Mouse (Mus musculus) embryonic fibroblast, embryonic 13.5 days (primary cell): ENCODE results near the gene Pla2g2d. TPM values are rescaled to one million over a fixed set of nuclear protein-coding genes. Genes with fewer than 3 reads are reported as not detected.
"Not testable (repeated sequence)": the region's sequence is repeated elsewhere in the genome, so short reads cannot be mapped to it uniquely, and the experiment has no call there.

Experiments
- H3K27ac ChIP-seq: 2 replicates; pipeline ENCODE4 v1.5.1; 2012; ENCODE audit warnings: low read length, control low read depth, inconsistent platforms; ENCODE audit not compliant: insufficient read depth
- H3K4me1 ChIP-seq: 2 replicates; pipeline ENCODE4 v1.6.1; 2011; ENCODE audit warnings: low read length; ENCODE audit not compliant: control insufficient read depth, insufficient read depth
- H3K4me3 ChIP-seq: 2 replicates; pipeline ENCODE4 v1.5.1; 2011; ENCODE audit warnings: mild to moderate bottlenecking, control low read depth, low read length; ENCODE audit not compliant: insufficient read depth
- CTCF ChIP-seq: IDR thresholded peaks from 2 replicates; pipeline ENCODE4 v1.5.1; 2011; ENCODE audit warnings: mild to moderate bottlenecking, control low read depth, low read length, moderate library complexity, borderline replicate concordance; ENCODE audit not compliant: insufficient read depth
- POLR2A ChIP-seq: IDR thresholded peaks from 2 replicates; pipeline ENCODE4 v1.6.1; 2011; ENCODE audit warnings: low read depth, mild to moderate bottlenecking, control low read depth, low read length, moderate library complexity
- polyA plus RNA-seq: library from polyadenylated mRNA; stranded (reverse); fragments of >200 nt; gene quantifications from 2 replicates; pipeline ENCODE4 v1.2.4, GENCODE M21; 2011; ENCODE audit warnings: low read depth; ENCODE audit not compliant: missing spikeins, insufficient read length

Pla2g2d gene
- polyA plus RNA-seq, 1 experiment = not detected

GRCm38 (mm10) chr4:138821036-138821435 lies 45.5 kb downstream of the Pla2g2d start:
- no peaks in the 10 kb centered on the region for H3K4me1 ChIP-seq

GRCm38 (mm10) chr4:138824161-138824560 lies 48.6 kb downstream of the Pla2g2d start:
- H3K4me1 ChIP-seq, H3K27ac ChIP-seq, H3K4me3 ChIP-seq: not testable (repeated sequence)

More at GRCm38 (mm10) chr4:138821036-138821435, 45.5 kb downstream of the Pla2g2d start:
- Histone ChIP-seq H3K4me3 (no peak overlapping the region), H3K27ac (no peak overlapping the region)
- no peak for TF ChIP-seq CTCF
- TF ChIP-seq POLR2A = no peak

GRCm38 (mm10) chr4:138824660-138825059 lies 49.1 kb downstream of the Pla2g2d start:
- Histone ChIP-seq H3K4me1 (no peaks in the 10 kb centered on the region), H3K4me3 (no peak overlapping the region), H3K27ac (no peak overlapping the region)
- TF ChIP-seq POLR2A (no peak), CTCF (no peak)

GRCm38 (mm10) chr4:138825751-138826567 lies 50.4 kb downstream of the Pla2g2d start:
- Histone ChIP-seq H3K27ac (no peak overlapping the region), H3K4me1 (no peaks in the 10 kb centered on the region), H3K4me3 (no peak overlapping the region)
- TF ChIP-seq POLR2A (no peak), CTCF (no peak)

- no peak for TF ChIP-seq CTCF
- TF ChIP-seq POLR2A = no peak
- Histone ChIP-seq H3K4me3 (no peak overlapping the region), H3K27ac (no peak overlapping the region), H3K4me1 (no peaks in the 10 kb centered on the region)
These were observed 51.6 kb downstream of the Pla2g2d start for GRCm38 (mm10) chr4:138827147-138827546.

Other genes starting within 250 kb of the Pla2g2d start
- gene Vwa5b1, start 139.9 kb upstream of the Pla2g2d start, polyA plus RNA-seq = not detected in 2 replicates
- not detected in 2 replicates for gene Pla2g2c, start 50.9 kb upstream of the Pla2g2d start, polyA plus RNA-seq
- not detected in 2 replicates for gene Ubxn10, start 38.6 kb upstream of the Pla2g2d start, polyA plus RNA-seq
- gene Pla2g2f, start 18.1 kb upstream of the Pla2g2d start, polyA plus RNA-seq = not detected in 2 replicates
- gene Pla2g5, start 87.7 kb downstream of the Pla2g2d start, polyA plus RNA-seq = not detected in 2 replicates
- not detected in 2 replicates for gene Gm13030, start 98.2 kb downstream of the Pla2g2d start, polyA plus RNA-seq
- gene Pla2g2e, start 102.2 kb downstream of the Pla2g2d start, polyA plus RNA-seq = 0.61 TPM in 1 of 2 replicates, not detected in the other
- 8.9 and 9.2 TPM in 2 replicates for gene Otud3, start 138.2 kb downstream of the Pla2g2d start, polyA plus RNA-seq
- gene Rnf186, start 191.4 kb downstream of the Pla2g2d start, polyA plus RNA-seq = not detected in 2 replicates
- gene Tmco4, start 197.2 kb downstream of the Pla2g2d start, polyA plus RNA-seq = 8.5 and 14.3 TPM in 2 replicates